Mouse (Mus musculus): Measurements from ENCODE around the gene Zfyve28. TPM values are rescaled to one million over a fixed set of nuclear protein-coding genes. Genes with fewer than 3 reads are reported as not detected.

Zfyve28 gene
- polyA plus RNA-seq, 1 experiment, result 0.08 TPM

DNA sequence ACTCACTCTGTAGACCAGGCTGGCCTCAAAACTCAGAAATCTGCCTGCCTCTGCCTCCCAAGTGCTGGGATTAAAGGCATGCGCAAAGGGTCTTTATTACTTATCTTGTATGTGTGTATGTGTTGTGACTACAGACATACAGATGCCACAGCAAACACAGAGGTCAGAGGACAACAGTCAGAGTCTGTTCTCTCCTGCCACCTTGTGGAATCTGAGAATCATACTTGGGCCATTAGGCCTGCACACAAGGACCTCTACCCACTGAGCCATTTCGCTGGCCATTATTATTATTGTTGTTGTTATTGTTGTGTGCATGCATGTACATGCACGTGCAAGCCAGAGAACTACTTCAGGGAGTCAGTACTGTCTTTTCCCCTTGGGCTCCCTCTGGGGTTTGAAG lies 33.1 kb downstream of the Zfyve28 start:
- no peak overlapping the region for H3K4me3 ChIP-seq
- no peak for TF ChIP-seq TCF3 (IDR thresholded peaks at IDR 0.05; ENCODE audit: insufficient read length, low read depth)
- TF ChIP-seq USF1 (IDR thresholded peaks at IDR 0.05; ENCODE audit: low read depth), result no peak
- TF ChIP-seq MAX (IDR thresholded peaks at IDR 0.05; ENCODE audit: low read depth), result no peak
- no peak for TF ChIP-seq TCF12 (IDR thresholded peaks at IDR 0.05; ENCODE audit: insufficient read depth, poor library complexity, severe bottlenecking)
- no peak for TF ChIP-seq E2F4 (IDR thresholded peaks at IDR 0.05; ENCODE audit: insufficient read depth)
- no peak for TF ChIP-seq CEBPB (IDR thresholded peaks at IDR 0.05; ENCODE audit: insufficient read depth, poor library complexity, severe bottlenecking)
- no peak for TF ChIP-seq MYOG (IDR thresholded peaks at IDR 0.05; ENCODE audit: control insufficient read depth in 1 of 3, insufficient read depth in 1 of 3, insufficient read length in 2 of 3, low read depth in 2 of 3)
- no peak for TF ChIP-seq REST (IDR thresholded peaks at IDR 0.05; ENCODE audit: insufficient read depth, insufficient read length)
- TF ChIP-seq MYOD1 (IDR thresholded peaks at IDR 0.05; ENCODE audit: control insufficient read depth in 1 of 3, insufficient read length in 2 of 3, low read depth in 2 of 3), result no peak
- no peak for TF ChIP-seq POLR2A (IDR thresholded peaks at IDR 0.05; ENCODE audit: insufficient read length, low read depth)
- no peak for TF ChIP-seq SRF (IDR thresholded peaks at IDR 0.05; ENCODE audit: control insufficient read depth, insufficient read length, low read depth)
- no peak for TF ChIP-seq POLR2AphosphoS2 (IDR thresholded peaks at IDR 0.05; ENCODE audit: insufficient read length, low read depth)
- H3K27me3 ChIP-seq (ENCODE audit: control insufficient read depth, insufficient read depth, insufficient read length), result peaks cover 32% of the 10 kb centered on the region
- no peak overlapping the region for H3K4me2 ChIP-seq (ENCODE audit: low read depth)
- H3K79me2 ChIP-seq (ENCODE audit: control insufficient read depth, insufficient read depth), result no peaks in the 10 kb centered on the region
- H3ac ChIP-seq (ENCODE audit: control insufficient read depth, insufficient read length), result no peak overlapping the region
- no peaks in the 10 kb centered on the region for H3K36me3 ChIP-seq (ENCODE audit: control insufficient read depth, insufficient read depth)

DNA sequence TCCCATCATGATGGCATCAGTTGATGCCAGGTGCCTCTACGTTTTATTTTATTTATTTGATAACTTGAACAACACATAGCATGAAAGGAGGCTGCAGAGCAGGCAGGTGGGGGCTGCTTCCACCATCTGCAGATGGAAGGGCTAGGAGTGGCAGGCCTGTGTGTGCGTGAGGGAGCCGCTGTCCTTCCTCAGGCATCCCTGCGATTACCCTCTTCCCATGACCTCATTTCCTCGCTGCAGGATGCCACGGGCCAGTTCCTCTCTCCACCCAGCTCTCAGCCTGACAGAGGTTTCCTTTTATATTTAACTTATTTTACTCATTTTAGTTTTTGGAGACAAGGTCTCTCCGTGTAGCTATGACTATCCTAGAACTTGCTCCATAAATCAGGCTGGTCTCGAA lies 33.9 kb downstream of the Zfyve28 start:
- TF ChIP-seq E2F4 (IDR thresholded peaks at IDR 0.05; ENCODE audit: insufficient read depth) (no peak), REST (IDR thresholded peaks at IDR 0.05; ENCODE audit: insufficient read depth, insufficient read length) (no peak), MYOG (IDR thresholded peaks at IDR 0.05; ENCODE audit: control insufficient read depth in 1 of 3, insufficient read depth in 1 of 3, insufficient read length in 2 of 3, low read depth in 2 of 3) (no peak), TCF12 (IDR thresholded peaks at IDR 0.05; ENCODE audit: insufficient read depth, poor library complexity, severe bottlenecking) (no peak)
- no peak overlapping the region for H3K4me3 ChIP-seq
- no peaks in the 10 kb centered on the region for H3K79me2 ChIP-seq (ENCODE audit: control insufficient read depth, insufficient read depth)
- H3K36me3 ChIP-seq (ENCODE audit: control insufficient read depth, insufficient read depth), result no peaks in the 10 kb centered on the region
- H3ac ChIP-seq (ENCODE audit: control insufficient read depth, insufficient read length), result no peak overlapping the region
- H3K27me3 ChIP-seq (ENCODE audit: control insufficient read depth, insufficient read depth, insufficient read length), result peaks cover 32% of the 10 kb centered on the region
- no peak overlapping the region for H3K4me2 ChIP-seq (ENCODE audit: low read depth)

GRCm38 (mm10) chr5:34252967-34253519 lies 35.2 kb downstream of the Zfyve28 start:
- Histone ChIP-seq H3K79me2 (ENCODE audit: control insufficient read depth, insufficient read depth) (no peaks in the 10 kb centered on the region), H3K4me3 (no peak overlapping the region), H3ac (ENCODE audit: control insufficient read depth, insufficient read length) (no peak overlapping the region)

DNA sequence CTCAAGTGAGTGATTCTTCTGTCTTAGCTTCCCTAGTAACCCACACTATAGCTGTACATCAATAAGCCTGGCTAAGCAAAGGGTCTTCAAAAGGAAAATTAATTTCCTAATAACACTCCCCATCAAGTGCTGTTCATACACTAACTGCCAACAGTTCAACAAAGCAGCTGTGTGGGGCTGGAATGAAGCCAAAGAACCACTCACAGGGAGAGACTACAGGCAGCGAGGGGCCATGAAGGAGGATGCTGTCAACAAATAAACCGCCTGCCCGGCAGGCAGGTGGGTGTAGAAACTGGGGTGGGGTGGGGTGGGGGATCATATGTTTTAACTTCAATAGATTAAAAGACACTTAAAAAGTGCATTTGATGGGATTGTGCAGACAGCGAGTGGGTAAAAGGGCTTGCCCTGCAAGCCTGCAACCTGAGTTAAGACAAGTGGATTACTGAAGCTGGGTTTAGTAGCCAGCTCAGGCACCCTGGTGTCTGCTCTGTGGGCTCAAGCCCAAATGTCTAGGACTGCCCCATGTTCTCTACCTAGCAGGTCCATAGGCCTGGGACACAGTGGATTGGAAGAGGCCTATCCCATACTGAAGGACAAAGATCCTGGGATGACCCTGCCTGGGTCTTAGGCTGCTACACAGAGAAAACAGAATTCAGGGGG lies 35.8 kb downstream of the Zfyve28 start:
- H3K36me3 ChIP-seq (ENCODE audit: control insufficient read depth, insufficient read depth), result no peaks in the 10 kb centered on the region
- H3ac ChIP-seq (ENCODE audit: control insufficient read depth, insufficient read length), result no peak overlapping the region
- no peak overlapping the region for H3K4me3 ChIP-seq
- no peak for TF ChIP-seq TCF3 (IDR thresholded peaks at IDR 0.05; ENCODE audit: insufficient read length, low read depth)
- no peak for TF ChIP-seq POLR2AphosphoS2 (IDR thresholded peaks at IDR 0.05; ENCODE audit: insufficient read length, low read depth)
- no peak for TF ChIP-seq E2F4 (IDR thresholded peaks at IDR 0.05; ENCODE audit: insufficient read depth)
- TF ChIP-seq REST (IDR thresholded peaks at IDR 0.05; ENCODE audit: insufficient read depth, insufficient read length), result no peak
- TF ChIP-seq CEBPB (IDR thresholded peaks at IDR 0.05; ENCODE audit: insufficient read depth, poor library complexity, severe bottlenecking), result no peak
- no peak for TF ChIP-seq MYOG (IDR thresholded peaks at IDR 0.05; ENCODE audit: control insufficient read depth in 1 of 3, insufficient read depth in 1 of 3, insufficient read length in 2 of 3, low read depth in 2 of 3)
- no peak for TF ChIP-seq TCF12 (IDR thresholded peaks at IDR 0.05; ENCODE audit: insufficient read depth, poor library complexity, severe bottlenecking)
- no peak for TF ChIP-seq USF1 (IDR thresholded peaks at IDR 0.05; ENCODE audit: low read depth)
- no peak for TF ChIP-seq SRF (IDR thresholded peaks at IDR 0.05; ENCODE audit: control insufficient read depth, insufficient read length, low read depth)
- no peak for TF ChIP-seq POLR2A (IDR thresholded peaks at IDR 0.05; ENCODE audit: insufficient read length, low read depth)
- no peak for TF ChIP-seq MAX (IDR thresholded peaks at IDR 0.05; ENCODE audit: low read depth)
- TF ChIP-seq MYOD1 (IDR thresholded peaks at IDR 0.05; ENCODE audit: control insufficient read depth in 1 of 3, insufficient read length in 2 of 3, low read depth in 2 of 3), result no peak
- no peak overlapping the region for H3K4me2 ChIP-seq (ENCODE audit: low read depth)
- H3K27me3 ChIP-seq (ENCODE audit: control insufficient read depth, insufficient read depth, insufficient read length), result peaks cover 20% of the 10 kb centered on the region
- H3K79me2 ChIP-seq (ENCODE audit: control insufficient read depth, insufficient read depth), result no peaks in the 10 kb centered on the region

More at GRCm38 (mm10) chr5:34252967-34253519, 35.2 kb downstream of the Zfyve28 start:
- TF ChIP-seq SRF (IDR thresholded peaks at IDR 0.05; ENCODE audit: control insufficient read depth, insufficient read length, low read depth) (no peak), USF1 (IDR thresholded peaks at IDR 0.05; ENCODE audit: low read depth) (no peak), REST (IDR thresholded peaks at IDR 0.05; ENCODE audit: insufficient read depth, insufficient read length) (no peak), POLR2A (IDR thresholded peaks at IDR 0.05; ENCODE audit: insufficient read length, low read depth) (no peak), MYOG (IDR thresholded peaks at IDR 0.05; ENCODE audit: control insufficient read depth in 1 of 3, insufficient read depth in 1 of 3, insufficient read length in 2 of 3, low read depth in 2 of 3) (no peak), TCF12 (IDR thresholded peaks at IDR 0.05; ENCODE audit: insufficient read depth, poor library complexity, severe bottlenecking) (no peak), POLR2AphosphoS2 (IDR thresholded peaks at IDR 0.05; ENCODE audit: insufficient read length, low read depth) (no peak)
- Histone ChIP-seq H3K36me3 (ENCODE audit: control insufficient read depth, insufficient read depth) (no peaks in the 10 kb centered on the region), H3K4me2 (ENCODE audit: low read depth) (no peak overlapping the region), H3K27me3 (ENCODE audit: control insufficient read depth, insufficient read depth, insufficient read length) (peaks cover 20% of the 10 kb centered on the region)

Measured in myocyte (in vitro differentiated cells).